Mouse (Mus musculus) embryonic fibroblast, embryonic 13.5 days (primary cell): ENCODE results near the gene Hspa12a.

Source experiments
- CTCF ChIP-seq: IDR thresholded peaks from 2 replicates; pipeline ENCODE4 v1.5.1; 2011; ENCODE audit warnings: mild to moderate bottlenecking, control low read depth, low read length, moderate library complexity, borderline replicate concordance; ENCODE audit not compliant: insufficient read depth
- POLR2A ChIP-seq: IDR thresholded peaks from 2 replicates; pipeline ENCODE4 v1.6.1; 2011; ENCODE audit warnings: low read depth, mild to moderate bottlenecking, control low read depth, low read length, moderate library complexity

DNA sequence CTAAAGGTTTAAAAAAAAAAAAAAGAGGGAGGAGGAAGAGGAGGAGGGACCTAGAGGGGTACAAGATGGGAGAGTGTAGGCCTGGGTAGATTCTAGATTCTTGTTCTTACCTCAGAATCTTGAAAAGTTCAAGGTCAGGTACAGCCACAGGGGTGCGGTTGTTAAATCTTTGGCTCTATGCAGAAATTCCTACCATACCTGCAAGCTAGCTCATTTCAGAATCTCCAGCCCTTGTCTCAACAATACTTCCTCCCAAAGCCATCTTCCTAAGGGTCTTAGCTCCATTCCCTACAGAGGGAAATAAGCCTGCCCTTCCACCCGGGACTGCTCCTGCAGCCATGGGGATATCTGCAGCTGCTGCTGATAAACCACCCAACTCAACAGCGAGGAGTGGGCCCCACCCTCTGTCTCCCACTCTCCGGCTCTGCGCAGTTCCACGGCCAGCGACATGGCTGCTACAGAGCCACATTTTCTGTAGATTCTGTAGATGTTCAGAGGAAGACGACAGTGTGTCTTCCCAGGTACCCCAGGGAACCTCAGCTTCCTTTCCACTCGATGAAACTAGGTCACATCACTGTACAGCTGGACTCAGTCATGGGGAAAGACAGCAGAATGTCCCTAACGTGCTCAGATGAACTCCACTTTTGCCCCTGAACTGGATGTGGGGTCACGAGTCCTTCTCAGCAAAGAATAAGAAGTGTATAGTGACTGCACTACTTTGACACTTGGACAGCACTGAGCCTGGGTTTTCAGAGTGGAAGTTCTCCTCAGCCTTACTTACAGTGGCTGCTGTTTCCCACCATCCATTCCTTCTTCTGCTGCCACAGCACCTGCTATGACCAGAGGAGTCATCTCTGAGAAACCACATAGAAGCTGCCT, 70.8 kb downstream of the Hspa12a start:
- no peak for TF ChIP-seq POLR2A
- TF ChIP-seq CTCF, result no peak
